Mouse (Mus musculus) CH12.LX (cell line): Measurements from ENCODE around the gene Tmem150c. TPM values are rescaled to one million over a fixed set of nuclear protein-coding genes. Genes with fewer than 3 reads are reported as not detected.

Experiments
- DNase-seq: peaks from one replicate; pipeline ENCODE4 v3.0.0-alpha.2; 2013; ENCODE audit errors: extremely low read depth
- H3K27ac ChIP-seq: 2 replicates; pipeline ENCODE4 v1.5.1; 2012; ENCODE audit warnings: low read depth, mild to moderate bottlenecking, control low read depth, moderate library complexity; ENCODE audit not compliant: insufficient read depth
- H3K27me3 ChIP-seq: replicated peaks from 2 replicates; pipeline ENCODE3; 2012; ENCODE audit warnings: inconsistent platforms
- H3K36me3 ChIP-seq, 2 experiments: replicated peaks in 1 of 2; 2 replicates each; pipeline versions ENCODE3 to v1.6.1; 2012; ENCODE audit warnings: inconsistent platforms in 1 of 2, low read length in 1 of 2, mild to moderate bottlenecking in 1 of 2, mixed read lengths in 1 of 2, moderate library complexity in 1 of 2; ENCODE audit not compliant: control insufficient read depth in 1 of 2, insufficient read depth in 1 of 2
- H3K4me1 ChIP-seq, 2 experiments: 2 replicates each; pipeline ENCODE4 v1.6.1; 2012; ENCODE audit warnings: inconsistent platforms in 1 of 2, moderate library complexity in 1 of 2; ENCODE audit not compliant: insufficient read depth in 2 of 2, control insufficient read depth in 1 of 2
- H3K4me2 ChIP-seq: 2 replicates; pipeline ENCODE4 v1.6.1; 2012; ENCODE audit warnings: low read depth, mild to moderate bottlenecking, control low read depth; ENCODE audit not compliant: poor library complexity, insufficient read depth, severe bottlenecking
- H3K4me3 ChIP-seq, 3 experiments: fragments of 150-350 bp in 1 of 3; sonication (generic) in 1 of 3; replicated peaks in 1 of 3; 2 replicates each; pipeline versions ENCODE3 to v1.5.1; 2011 to 2012; ENCODE audit warnings: low read depth in 2 of 3, low read length in 2 of 3, mild to moderate bottlenecking in 2 of 3, moderate library complexity in 2 of 3, control low read depth in 1 of 3, improper control_type of control experiment in 1 of 3, inconsistent platforms in 1 of 3, mixed read lengths in 1 of 3; ENCODE audit not compliant: poor library complexity in 1 of 3
- H3K79me2 ChIP-seq: replicated peaks from 2 replicates; pipeline ENCODE4 v1.6.1; 2012; ENCODE audit warnings: mild to moderate bottlenecking, moderate library complexity; ENCODE audit not compliant: control insufficient read depth, poor library complexity, insufficient read depth, severe bottlenecking; ENCODE audit errors: extremely low read depth
- H3K9ac ChIP-seq: 2 replicates; pipeline ENCODE4 v1.6.1; 2012; ENCODE audit warnings: low read depth, mild to moderate bottlenecking, control low read depth, moderate library complexity; ENCODE audit not compliant: insufficient read depth
- H3K9me3 ChIP-seq: replicated peaks from 2 replicates; pipeline ENCODE3; 2012; ENCODE audit warnings: low read length, inconsistent platforms, mixed read lengths
- CHD1 ChIP-seq: IDR thresholded peaks from 2 replicates; pipeline ENCODE4 v1.6.1; 2012; ENCODE audit warnings: low read depth, low read length, improper control_type of control experiment, inconsistent platforms
- GABPA ChIP-seq: IDR thresholded peaks from 2 replicates; pipeline ENCODE4 v1.6.1; 2012; ENCODE audit warnings: low read depth, low read length, improper control_type of control experiment, inconsistent platforms; ENCODE audit not compliant: insufficient replicate concordance
- HCFC1 ChIP-seq: IDR thresholded peaks from 2 replicates; pipeline ENCODE4 v1.6.1; 2012; ENCODE audit warnings: low read depth, mild to moderate bottlenecking, inconsistent platforms, low read length, improper control_type of control experiment
- IRF4 ChIP-seq: IDR thresholded peaks from 2 replicates; pipeline ENCODE4 v1.6.1; 2014; ENCODE audit warnings: low read depth, mild to moderate bottlenecking, inconsistent platforms, low read length, improper control_type of control experiment
- JUN ChIP-seq: IDR thresholded peaks from 2 replicates; pipeline ENCODE4 v1.6.1; 2011; ENCODE audit warnings: low read depth, mild to moderate bottlenecking, low read length, improper control_type of control experiment, moderate library complexity; ENCODE audit not compliant: insufficient read depth
- KAT2A ChIP-seq: IDR thresholded peaks from 2 replicates; pipeline ENCODE4 v1.6.1; 2012; ENCODE audit warnings: low read length, improper control_type of control experiment, inconsistent platforms; ENCODE audit not compliant: insufficient replicate concordance
- MAX ChIP-seq: IDR thresholded peaks from 2 replicates; pipeline ENCODE4 v1.6.1; 2011; ENCODE audit warnings: low read length, improper control_type of control experiment
- MAZ ChIP-seq: IDR thresholded peaks from 2 replicates; pipeline ENCODE4 v1.6.1; 2012; ENCODE audit warnings: low read depth, mild to moderate bottlenecking, inconsistent platforms, low read length, improper control_type of control experiment, moderate library complexity
- MXI1 ChIP-seq: IDR thresholded peaks from 2 replicates; pipeline ENCODE4 v1.6.1; 2011; ENCODE audit warnings: mild to moderate bottlenecking, low read depth, low read length, improper control_type of control experiment
- NELFE ChIP-seq: IDR thresholded peaks from 2 replicates; pipeline ENCODE4 v1.6.1; 2011; ENCODE audit warnings: low read depth, low read length, improper control_type of control experiment
- NRF1 ChIP-seq: IDR thresholded peaks from 2 replicates; pipeline ENCODE4 v1.6.1; 2014; ENCODE audit warnings: low read depth, mild to moderate bottlenecking, inconsistent platforms, low read length, improper control_type of control experiment, moderate library complexity
- PAX5 ChIP-seq: IDR thresholded peaks from 2 replicates; pipeline ENCODE4 v1.6.1; 2012; ENCODE audit warnings: low read length, inconsistent platforms, mixed read lengths
- POLR2A ChIP-seq: IDR thresholded peaks from 2 replicates; pipeline ENCODE4 v1.6.1; 2011; ENCODE audit warnings: low read depth, mild to moderate bottlenecking, improper control_type of control experiment, low read length
- RAD21 ChIP-seq: IDR thresholded peaks from 2 replicates; pipeline ENCODE4 v1.6.1; 2011; ENCODE audit warnings: low read depth, mild to moderate bottlenecking, low read length, improper control_type of control experiment, moderate library complexity
- SIN3A ChIP-seq: IDR thresholded peaks from 2 replicates; pipeline ENCODE4 v1.6.1; 2012; ENCODE audit warnings: low read length, improper control_type of control experiment, inconsistent platforms
- dilution Hi-C: fragments of 300-500 bp; cut with MboI; formaldehyde crosslinking; loops from 2 replicates; pipeline ENCODE4 v1.14.3; 2020; ENCODE audit warnings: low sequenced_read_pairs; ENCODE audit not compliant: extremely low pct_unique_long_range_greater_than_20kb, extremely low pct_ligation_motif_present
- in situ Hi-C: fragments of 300-500 bp; cut with MboI; formaldehyde crosslinking; loops from 3 replicates; pipeline ENCODE4 v1.14.3; 2019; ENCODE audit warnings: low sequenced_read_pairs, low pct_ligation_motif_present, low pct_unique_long_range_greater_than_20kb, mixed read lengths
- polyA plus RNA-seq: library from polyadenylated mRNA; unstranded; fragments of >175 nt; gene quantifications from 2 replicates; pipeline ENCODE4 v1.2.1, GENCODE M21; 2012; ENCODE audit warnings: low read depth; ENCODE audit not compliant: insufficient read length
- total RNA-seq, 2 experiments: library from RNA; depleted of rRNA; stranded (reverse); fragments of 300-350 nt in 1 of 2; fragments of >200 nt in 1 of 2; gene quantifications; 2 replicates each; pipeline ENCODE4 v1.2.3; 2012 to 2014

Gene Tmem150c
- total and polyA plus RNA-seq, 3 experiments = not detected

- no peaks in the 10 kb centered on the region for H3K36me3 ChIP-seq
- no peaks in the 10 kb centered on the region for H3K79me2 ChIP-seq
- H3K4me3 ChIP-seq = no peak overlapping the region
- no peak for TF ChIP-seq NRF1
- TF ChIP-seq SIN3A = no peak
- TF ChIP-seq JUN = no peak
- TF ChIP-seq MAX = no peak
- TF ChIP-seq KAT2A = no peak
- no peak for TF ChIP-seq PAX5
- no peak for TF ChIP-seq CHD1
- no peak for TF ChIP-seq MAZ
- no peak for TF ChIP-seq NELFE
- H3K4me1 ChIP-seq = peaks cover 0 to 9% of the 10 kb centered on the region in 2 experiments; a peak in 1 of 4 replicates
- no peak overlapping the region for H3K27ac ChIP-seq
- H3K4me2 ChIP-seq = no peak overlapping the region
- peak; percentile 25 for DNase-seq
- H3K9ac ChIP-seq = no peak overlapping the region
- no peaks in the 10 kb centered on the region for H3K27me3 ChIP-seq
- H3K9me3 ChIP-seq = peaks cover 7% of the 10 kb centered on the region
- in situ Hi-C loops (no loop called here), dilution Hi-C loops (no loop called here)
These were observed 2.4 kb upstream of the Tmem150c start for GRCm38 (mm10) chr5:100162053-100162452.

GRCm38 (mm10) chr5:100158791-100159637, 594 bp downstream of the Tmem150c start:
- Histone ChIP-seq H3K4me2 (no peak overlapping the region), H3K9ac (no peak overlapping the region), H3K9me3 (peaks cover 7% of the 10 kb centered on the region), H3K36me3 (no peaks in the 10 kb centered on the region), H3K79me2 (no peaks in the 10 kb centered on the region), H3K4me1 (peaks cover 0 to 9% of the 10 kb centered on the region in 2 experiments; a peak in 1 of 4 replicates), H3K4me3 (no peak overlapping the region), H3K27ac (no peak overlapping the region), H3K27me3 (no peaks in the 10 kb centered on the region)
- in situ Hi-C loops (no loop called here), dilution Hi-C loops (no loop called here)
- DNase-seq = no peak
- TF ChIP-seq RAD21 (no peak), MXI1 (no peak), HCFC1 (no peak), CHD1 (no peak)

GRCm38 (mm10) chr5:100158301-100158700, 1.3 kb downstream of the Tmem150c start:
- Histone ChIP-seq H3K27ac (no peak overlapping the region), H3K4me1 (peaks cover 0 to 9% of the 10 kb centered on the region in 2 experiments; a peak in 1 of 4 replicates), H3K36me3 (no peaks in the 10 kb centered on the region), H3K4me2 (no peak overlapping the region), H3K27me3 (no peaks in the 10 kb centered on the region), H3K9ac (no peak overlapping the region), H3K4me3 (no peak overlapping the region), H3K79me2 (no peaks in the 10 kb centered on the region), H3K9me3 (peaks cover 7% of the 10 kb centered on the region)
- DNase-seq = no peak
- dilution Hi-C loops (no loop called here), in situ Hi-C loops (no loop called here)
- TF ChIP-seq RAD21 = no peak
- no peak for TF ChIP-seq IRF4
- TF ChIP-seq POLR2A = no peak
- no peak for TF ChIP-seq GABPA
